Mouse (Mus musculus) lung, postnatal 4 days (tissue): ENCODE measurements around the gene Klrb1b.
"Not testable (repeated sequence)": the region's sequence is repeated elsewhere in the genome, so short reads cannot be mapped to it uniquely, and the experiment has no call there.

ENCODE experiments used
- DNase-seq, 2 experiments: peaks; one replicate each; pipeline ENCODE4 v3.0.0; 2021

Gene Klrb1b

DNA sequence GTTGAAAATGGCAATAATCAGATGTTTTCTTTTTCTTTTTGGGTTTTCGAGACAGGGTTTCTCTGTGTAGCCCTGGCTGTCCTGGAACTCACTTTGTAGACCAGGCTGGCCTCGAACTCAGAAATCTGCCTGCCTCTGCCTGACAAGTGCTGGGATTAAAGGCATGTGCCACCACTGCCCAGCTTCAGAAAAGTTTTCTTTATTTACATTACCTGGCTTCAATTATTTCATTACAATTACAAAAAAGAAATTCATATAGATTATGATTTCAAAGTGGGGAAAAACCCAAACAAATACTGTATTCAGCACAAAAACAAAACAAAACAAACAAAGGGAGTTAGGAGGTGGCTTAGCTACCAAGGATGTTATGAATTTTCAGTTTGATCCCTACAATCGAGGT is 14.5 kb upstream of the Klrb1b start:
- DNase-seq = not testable (repeated sequence)

DNA sequence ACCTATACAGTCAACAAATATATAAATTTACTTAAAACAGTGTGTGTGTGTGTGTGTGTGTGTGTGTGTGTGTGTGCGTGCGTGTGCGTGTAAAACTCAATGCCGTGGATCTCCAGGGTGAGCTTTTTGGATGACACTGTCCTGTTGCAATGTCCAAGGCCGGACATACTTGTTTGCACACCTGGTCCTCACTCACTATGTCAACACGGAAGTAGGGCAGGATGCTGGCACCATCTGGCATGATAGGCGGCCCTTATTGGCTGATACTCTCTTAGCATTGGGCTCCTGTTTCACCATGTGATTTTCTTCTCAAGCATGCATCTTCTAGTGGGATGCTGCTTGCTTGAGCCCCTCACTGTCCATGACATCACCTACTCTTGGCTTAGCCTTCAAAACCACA is 13.8 kb upstream of the Klrb1b start:
- DNase-seq = no peak

DNA sequence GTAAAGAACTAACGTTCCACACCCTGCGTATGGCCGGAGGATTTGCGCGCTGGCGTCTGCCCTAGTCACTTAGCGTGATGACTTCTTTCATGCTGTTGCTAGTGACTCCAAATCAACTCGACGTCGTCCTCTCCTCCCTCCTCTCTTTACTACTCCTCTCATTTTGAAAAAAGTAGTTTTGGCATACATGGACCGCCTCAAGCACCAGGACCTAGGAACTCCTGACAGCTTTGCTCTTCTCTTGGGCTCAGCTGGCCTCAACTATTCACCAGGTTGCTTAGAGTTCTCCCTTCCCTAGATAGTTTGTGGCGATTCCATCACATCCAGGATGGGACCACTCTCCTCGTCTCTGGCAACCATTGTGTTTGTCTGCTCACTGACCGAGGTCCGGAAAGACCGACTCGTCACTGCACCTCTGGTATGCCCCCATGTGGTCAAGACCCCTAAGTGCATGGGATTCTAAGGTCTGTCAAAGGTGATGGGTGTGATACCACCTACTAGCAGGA is 13.2 kb upstream of the Klrb1b start:
- peak; percentile 86 to 93 for DNase-seq

DNA sequence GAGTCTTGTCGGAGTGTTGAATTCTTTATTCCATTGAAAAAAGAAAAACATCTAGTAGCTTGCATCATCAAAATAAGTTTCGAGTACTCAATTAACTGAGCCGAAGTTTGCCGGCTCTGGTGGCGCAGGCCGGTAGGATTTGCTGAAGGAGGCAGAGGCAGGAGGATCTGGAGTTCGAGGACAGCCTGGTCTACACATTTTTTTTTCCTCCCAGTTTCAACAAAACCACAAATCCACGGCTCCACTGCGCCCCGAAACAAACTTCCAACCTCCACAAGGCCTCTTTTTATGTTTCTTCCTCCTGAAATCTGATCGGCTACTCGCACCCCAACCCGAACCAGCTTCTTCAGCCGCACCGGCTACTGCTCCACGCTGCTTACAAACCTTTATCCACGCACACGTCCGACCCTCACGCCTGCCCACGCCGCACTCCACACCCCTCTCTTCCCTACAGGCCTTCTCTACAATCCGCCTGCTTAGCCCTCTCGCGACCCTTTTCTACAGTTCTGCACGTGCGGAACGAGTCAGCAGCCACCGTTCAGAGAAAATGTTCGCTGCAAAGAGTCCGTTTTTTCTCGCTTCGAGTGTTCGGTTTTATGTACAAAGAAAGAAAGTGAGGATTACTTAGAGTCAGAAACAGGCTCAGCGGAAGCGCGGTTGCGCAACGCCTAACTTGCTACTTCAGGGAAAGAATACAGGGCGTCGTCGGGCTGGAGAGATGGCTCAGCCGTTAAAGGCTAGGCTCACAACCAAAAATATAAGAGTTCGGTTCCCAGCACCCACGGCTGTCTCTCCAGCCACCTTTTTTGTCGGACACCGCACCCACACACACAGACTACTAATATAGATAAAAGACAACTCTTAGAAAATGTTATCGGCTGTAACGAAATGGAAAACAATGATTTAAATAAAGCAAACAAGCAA is 12.5 kb upstream of the Klrb1b start:
- peak; percentile 92 to 93 for DNase-seq

DNA sequence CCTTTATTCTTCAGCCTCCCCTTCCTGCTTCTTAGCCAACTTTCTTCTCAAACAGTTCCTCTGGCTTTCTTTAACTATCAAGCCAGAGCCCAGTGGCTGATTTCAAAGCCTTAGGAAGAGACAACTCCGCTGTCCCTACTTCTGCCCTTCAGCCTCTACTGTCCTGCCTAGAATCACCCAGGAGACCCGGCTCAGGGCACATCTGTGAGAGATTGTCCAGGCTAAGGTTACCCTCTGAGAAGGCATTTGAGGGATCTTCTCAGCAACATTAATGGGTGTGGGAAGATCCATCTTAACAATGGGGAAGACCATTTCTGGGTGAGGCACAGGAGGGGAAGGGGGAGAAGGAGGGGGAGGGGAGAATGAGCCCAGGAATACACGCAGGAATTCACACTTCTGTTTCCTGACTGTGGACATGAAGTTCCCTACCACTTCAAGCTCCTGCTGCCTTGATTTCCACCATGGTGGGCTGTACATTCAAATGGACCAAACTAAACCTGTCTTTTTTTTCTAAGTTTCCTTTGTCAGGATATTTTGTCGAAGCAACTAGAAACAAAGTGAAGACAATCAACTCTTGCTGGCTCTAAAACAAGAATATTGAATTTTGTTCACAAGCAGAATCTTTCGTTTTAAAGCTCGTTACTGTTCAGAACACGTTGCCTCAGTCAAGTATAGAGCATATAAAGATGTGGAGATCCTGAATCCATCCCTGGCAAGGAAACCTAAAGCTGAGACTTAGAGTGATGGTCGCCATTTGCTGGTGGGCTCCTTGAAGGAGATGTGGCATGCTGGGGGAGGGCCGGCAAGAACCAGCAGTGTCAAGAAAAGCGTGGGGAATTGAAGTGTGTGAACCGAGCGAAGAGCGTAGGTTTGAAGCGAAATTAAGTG is 11.6 kb upstream of the Klrb1b start:
- no peak for DNase-seq

DNA sequence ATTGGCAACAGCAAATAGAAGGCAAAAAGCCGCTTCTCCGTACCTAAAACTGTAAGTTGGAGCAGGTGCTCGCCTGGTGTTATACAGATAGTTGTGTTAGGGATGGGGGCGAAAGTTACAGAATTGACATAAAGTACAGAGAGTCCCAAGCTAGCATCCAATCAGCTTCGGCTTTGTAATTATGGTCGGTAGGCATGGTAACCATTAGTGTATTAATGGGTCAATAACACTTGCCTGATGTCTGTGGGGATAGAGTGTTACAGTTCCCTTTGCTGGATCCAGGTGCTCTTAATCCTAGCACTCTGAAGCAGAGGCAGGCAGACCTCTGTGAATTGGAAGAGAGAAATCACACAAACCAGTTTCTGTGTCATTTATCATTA is 10.8 kb upstream of the Klrb1b start:
- DNase-seq = no peak

DNA sequence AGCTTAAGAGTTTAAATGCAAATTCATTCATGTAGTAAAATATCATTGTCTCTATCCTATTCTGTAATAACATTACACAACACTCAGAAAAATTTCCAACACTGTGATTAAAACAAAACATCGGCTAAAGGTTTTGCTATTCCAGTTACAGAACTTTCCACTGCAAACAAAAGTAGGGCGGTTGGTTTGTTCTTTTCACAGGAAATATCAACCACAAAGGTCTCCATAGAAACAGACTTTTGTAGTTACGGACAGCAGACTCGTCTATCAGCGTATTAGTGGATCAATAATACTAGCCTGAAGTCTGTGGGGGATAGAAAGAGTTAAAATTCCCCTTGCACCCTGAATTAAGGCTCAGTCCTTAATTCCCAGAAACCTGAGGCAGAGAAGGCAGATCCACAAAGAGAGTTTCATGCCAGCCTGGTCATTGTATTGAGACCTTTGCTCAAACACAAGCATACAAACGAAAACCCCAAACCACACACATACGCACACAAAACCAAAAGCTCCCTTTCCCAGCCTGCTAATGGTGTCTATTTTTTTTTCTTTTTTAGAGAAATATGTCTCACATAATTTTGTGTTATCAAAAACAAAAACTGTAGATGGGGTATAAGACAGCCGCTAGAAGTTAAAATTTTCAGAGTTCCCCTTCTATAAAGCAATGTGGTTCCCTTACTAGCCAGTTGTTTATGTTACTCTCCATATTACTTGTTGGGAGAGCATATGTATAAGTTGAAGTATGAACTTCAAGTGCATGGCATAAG is 10.2 kb upstream of the Klrb1b start:
- no peak for DNase-seq

DNA sequence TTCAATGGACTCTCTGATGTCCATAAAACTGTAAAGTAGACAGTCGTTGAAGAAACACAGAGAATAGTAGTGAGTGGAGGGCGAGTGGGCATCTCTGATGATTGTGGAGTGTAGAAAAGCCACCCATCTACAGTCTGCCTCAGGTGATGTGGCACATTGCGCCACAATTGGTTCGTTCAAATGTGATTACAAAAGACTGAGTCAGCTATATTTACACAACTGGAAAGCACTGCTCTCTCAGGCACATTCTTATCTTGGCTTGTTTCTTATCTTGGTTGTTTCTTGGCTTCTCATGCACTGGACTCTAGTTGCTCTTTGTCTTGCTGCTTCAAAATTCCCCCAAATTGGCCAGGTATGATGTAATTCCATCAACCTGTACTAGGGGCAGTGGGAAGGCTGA is 9.4 kb upstream of the Klrb1b start:
- no peak for DNase-seq

DNA sequence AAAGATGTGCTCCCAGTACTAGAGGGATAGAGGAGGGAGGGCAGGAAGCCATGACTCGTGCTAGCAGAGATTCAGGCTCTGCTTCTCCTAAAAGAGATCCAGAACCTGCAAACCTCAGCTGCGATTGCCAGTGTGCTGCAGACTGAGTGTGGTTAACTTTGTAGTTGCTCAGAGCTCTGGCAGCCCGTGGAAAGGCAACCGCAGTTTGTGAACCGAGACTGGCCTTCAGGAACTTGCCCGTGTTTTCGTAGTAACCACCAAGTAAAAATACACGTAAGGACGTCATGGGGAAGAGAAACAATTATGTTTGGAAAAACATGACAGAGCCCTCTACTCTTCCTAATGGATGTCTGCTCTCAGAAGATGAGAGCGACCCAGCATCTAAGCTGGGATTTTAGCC is 6.9 kb upstream of the Klrb1b start:
- DNase-seq = peak in 1 of 2 experiments; percentile 12

DNA sequence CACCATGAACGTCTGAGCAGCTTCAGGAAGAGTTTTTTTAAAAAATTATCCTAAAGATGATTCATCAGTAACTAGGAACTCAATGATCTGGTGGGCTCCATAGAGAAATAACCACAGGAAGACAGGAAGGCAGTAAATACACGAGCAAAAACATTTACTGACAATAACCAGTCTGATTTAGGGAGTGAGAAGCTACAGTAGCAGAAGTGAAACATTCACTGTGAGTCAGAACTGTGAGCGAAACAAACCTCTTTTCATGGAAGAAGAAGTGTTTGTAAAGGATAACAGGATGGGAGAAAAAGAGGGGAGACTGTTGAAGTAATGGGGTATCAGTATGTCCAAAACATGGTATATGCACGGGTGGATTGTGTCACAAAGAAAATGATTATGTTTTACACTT is 3.7 kb upstream of the Klrb1b start:
- no peak for DNase-seq

DNA sequence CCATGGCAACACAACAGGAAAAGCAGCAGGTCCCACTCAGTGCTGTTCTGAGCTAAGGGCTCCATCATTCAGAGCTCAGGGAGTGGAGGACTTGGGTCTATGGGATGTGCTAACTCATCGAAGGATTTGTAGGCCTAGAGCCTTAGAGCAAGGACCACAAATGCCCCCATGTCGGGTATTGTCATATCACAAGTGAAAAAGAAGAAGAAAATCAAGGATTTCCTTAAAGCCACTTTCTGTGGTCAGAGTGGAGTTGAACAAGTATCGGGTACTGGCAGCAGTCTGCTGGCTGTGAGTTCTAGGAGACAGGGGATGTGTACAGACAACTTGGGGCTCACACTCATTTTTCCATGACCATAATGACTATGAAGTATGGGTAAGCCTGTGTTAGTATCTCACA is 650 bp upstream of the Klrb1b start:
- no peak for DNase-seq

DNA sequence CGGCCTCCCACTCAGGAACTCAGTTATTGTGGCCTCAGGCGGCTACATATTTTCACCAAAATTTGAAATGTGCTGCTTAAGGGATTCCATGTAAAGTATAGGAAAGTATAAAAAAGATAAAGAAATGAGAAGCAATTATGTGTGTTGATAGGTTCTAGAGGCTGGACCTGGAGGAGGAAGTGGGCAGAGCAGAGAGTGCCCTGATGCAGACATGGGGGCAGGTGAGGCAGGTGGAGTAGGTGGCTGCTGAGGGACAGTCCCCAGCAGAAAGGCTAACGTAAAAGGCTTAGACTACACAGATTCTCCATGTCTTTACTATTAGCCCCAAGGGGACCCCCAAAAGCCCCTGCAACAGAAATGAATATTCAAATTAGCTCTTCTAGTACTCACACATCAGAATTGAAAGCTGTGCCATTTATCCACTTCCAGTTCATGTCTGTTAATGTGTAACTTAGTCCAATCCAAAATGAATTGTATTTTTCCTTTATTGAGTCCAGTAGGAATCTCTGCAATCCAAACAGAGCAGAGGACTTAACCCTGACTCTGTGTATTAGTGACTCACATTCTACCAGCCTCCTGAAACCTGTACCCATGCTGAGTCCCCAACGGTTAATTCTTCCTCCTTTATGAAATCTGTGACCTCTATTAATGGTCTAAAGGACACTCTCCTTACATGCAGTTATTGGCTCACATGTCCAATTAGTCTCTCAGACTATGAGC is 7.9 kb downstream of the Klrb1b start:
- no peak for DNase-seq

DNA sequence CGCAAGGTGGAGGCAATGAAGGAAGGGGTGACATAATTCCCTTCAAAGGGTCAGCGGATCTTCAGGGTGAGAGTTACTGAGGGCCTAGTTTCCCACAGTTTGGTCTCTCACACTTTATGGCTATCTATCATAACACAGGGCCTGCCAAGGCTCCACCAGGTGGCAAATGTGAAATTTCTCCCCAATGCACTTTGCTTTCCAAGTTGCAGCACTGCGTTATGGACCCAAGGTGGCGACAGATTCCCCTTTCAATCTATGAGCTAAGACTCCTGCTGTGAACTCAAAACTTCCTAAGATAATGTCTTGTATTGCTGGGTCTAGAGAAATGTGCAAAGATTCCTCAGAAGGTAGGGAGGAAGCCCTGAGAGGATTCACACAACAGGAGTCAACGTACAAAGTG is 17.6 kb downstream of the Klrb1b start:
- DNase-seq = peak; percentile 37 to 61

DNA sequence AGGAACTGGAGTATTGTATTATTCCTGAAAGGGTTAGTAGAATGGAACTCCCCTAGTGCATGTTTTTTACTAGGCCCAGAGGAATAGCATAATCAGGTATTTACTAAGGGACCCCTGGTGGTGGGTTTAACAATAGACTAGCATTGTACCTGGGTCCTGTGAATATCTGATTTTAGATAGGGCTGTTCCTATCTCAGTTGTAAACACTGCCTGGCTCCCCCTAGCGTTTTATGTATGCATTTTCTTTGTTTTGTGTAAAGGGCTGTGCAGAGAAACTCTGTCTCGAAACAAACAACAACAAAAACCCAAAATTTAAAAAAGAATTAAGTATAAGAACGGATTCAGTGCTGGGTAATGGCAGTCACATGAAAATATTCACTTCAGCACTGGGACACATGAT is 19.1 kb downstream of the Klrb1b start:
- no peak for DNase-seq

DNA sequence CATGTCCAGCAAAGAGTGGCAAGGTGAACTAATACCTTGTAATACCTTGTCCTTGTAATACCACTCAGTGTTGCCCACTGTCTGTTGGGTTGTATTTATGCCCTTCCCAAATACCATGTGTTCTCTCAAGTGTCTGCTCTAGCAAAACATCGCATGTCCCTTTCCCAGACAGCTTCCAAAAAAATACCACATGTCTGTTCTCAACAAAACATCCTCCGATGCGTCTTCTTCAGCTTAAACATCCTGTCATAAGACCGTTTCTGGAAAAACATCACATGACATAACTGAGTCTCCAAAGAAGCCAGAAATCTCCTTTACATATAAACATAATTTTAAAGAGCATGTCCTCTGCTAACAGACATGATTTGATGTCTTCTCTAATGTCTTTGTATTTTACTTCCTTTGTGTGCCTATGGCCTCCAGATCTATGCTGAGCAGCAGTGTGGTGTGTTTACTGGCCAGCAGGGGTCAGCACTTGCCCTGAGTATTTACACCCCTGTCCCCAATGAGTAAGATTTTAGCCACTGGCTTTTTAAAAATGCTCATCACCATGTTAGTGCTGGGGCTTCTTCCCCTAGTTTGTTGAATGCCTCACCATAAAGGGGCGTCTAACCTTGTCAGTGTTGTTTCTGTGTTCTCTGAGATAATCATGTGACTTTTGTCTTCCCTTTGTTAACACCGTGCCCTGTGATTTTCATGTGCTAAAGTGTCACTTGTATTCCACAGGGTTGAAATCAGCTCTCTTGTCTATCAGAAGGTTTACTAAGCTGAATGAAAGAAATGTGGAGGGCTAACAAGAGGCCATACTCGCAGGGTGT is 21.1 kb downstream of the Klrb1b start:
- DNase-seq = peak; percentile 57 to 76

DNA sequence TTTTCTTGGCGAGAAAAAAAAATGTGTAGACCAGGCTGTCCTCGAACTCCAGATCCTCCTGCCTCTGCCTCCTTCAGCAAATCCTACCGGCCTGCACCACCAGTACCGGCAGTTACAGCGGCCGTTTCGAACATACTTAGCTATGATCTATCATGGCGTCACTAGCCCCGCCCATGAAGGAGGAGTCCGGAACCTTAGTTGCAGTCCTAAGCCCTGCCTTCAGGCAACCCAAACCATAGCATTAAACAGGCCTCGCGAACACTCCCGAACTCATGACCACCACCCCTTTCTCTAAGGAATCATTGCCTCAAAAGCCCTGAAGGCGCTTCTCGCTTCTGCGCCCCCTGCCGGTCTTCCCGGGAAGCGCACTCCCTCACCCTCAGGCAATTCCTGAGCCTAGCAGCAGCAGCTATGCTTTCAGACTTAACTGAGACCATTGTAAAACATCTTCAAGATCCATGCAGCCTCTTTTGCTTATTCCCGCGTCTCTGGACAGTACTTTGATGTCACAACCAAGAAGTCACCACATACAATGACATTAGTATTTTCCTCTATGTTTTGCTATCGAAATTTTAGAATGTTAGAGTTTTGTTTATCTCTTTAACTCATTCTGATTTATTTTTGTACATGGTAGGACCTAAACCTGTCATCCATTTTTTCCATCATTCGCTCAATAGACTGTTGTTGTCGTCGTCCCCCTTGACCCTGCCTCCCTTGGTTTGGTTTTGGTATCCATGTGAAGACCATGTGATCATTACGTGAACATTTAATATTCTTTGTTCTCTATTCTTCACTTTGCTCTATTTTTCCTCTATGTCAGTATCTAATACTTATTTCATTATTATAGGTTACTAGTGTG is 22.9 kb downstream of the Klrb1b start:
- peak; percentile 95 to 96 for DNase-seq

DNA sequence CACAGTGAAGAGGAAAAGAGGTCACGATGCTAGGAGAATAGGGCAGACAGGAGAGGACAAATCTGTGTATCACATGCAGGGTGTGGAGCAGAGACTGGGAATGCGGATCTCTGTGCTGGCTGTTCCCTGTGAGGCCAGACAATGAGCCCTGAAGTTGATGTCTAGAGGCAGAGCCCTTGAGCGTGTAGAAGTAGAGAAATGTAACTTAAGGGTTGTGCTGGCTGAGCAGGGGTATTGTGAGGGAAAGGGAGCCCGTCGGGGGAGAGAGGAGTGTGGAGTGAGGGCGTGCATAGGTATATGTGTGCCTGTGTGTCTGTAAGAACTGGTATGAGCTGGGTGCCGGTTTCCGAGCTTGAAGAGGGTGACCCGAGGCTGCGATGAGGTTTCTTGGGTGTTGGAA is 23.6 kb downstream of the Klrb1b start:
- no peak for DNase-seq

DNA sequence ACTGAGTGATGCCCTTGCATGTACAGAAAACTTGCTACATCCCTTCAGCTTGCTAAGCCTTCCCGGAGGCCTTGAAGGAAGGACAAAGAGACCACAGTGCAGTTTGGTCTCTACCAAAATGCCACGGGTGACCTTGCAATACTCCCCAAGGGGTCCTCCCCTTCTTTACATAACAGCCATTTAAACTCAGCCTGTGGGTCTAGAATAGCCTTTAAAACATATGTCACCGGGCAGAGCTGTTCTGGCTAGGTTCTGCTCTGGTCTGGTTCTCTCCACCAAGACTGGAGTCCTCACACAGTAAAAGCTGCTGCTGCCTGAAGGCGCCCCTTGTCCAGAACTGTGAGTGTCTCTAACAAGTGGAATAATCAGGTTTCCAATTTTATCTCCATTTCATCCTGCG is 25.4 kb downstream of the Klrb1b start:
- not testable (repeated sequence) for DNase-seq

DNA sequence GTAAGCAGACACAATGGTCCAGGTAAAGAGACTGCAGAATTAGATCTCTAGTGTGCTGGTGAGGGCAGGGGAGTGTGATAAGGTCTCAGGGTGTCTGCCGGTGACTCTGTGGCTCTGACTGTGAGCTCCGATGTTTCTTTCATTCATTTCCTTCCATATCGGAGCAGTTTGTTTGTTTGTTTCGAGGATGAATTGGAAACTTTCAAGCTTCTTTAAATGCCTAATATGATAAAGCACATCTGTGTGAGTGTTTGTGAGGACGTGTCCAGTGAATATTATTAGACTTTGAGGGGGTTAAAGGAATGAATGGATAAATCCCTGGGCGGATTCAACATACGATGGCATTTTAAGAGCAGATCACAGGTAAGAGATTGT is 26.2 kb downstream of the Klrb1b start:
- DNase-seq = no peak

DNA sequence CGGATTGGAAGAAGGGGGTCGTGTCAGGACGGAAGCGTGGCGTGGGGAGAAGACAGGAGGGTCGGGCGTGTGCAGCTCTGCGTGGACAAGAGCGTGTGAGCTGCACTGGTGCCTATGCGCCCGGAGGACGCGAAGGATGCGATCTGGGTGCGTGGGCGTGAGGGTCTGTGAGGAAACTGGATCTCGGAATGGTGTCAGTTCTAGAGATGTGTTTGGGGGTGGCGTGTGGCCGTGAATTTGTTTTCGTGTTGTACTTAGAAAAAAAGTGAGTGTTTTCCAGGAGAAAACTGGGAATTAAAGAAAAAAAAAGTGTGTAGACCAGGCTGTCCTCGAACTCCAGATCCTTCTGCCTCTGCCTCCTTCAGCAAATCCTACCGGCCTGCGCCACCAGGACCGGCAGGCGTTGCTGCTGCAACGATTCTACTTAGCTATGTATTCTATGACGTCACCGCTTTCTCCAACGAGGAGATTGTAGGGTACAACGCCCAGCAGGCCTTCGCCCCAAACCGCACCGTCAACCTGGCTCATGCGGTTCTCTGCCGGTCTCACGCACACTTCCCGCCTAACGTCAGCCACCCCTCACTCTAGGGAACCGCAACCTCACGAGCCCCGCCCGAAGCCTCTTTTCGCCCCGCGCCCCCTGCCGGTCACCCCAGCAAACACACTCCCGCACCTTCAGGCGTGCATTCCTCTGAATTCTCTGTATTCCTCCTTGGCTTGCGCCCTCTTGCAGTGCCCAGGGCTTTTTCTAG is 26.8 kb downstream of the Klrb1b start:
- DNase-seq = peak; percentile 87 to 90
